Mouse (Mus musculus) bone marrow macrophage, adult 2 months (primary cell): ENCODE measurements around the gene Nme8.

Experiments used
- CTCF ChIP-seq: IDR thresholded peaks from 2 replicates; pipeline ENCODE4 v1.5.1; 2012; ENCODE audit warnings: low read depth, mild to moderate bottlenecking, low read length, moderate library complexity
- POLR2A ChIP-seq: IDR thresholded peaks from 2 replicates; pipeline ENCODE4 v1.6.1; 2012; ENCODE audit warnings: mild to moderate bottlenecking, low read depth, low read length, borderline replicate concordance

GRCm38 (mm10) chr13:19623228-19623905 lies 74.2 kb downstream of the Nme8 start:
- TF ChIP-seq CTCF (no peak), POLR2A (no peak)
